ENCODE assay signal across 7 mouse cellular contexts in genomic region chr7:141046931-141047580, GRCm38 (mm10). TPM values are rescaled to one million over a fixed set of nuclear protein-coding genes. Genes with fewer than 3 reads are reported as not detected.
DNase-seq lines count a peak whose midpoint lies in the region; ATAC-seq and TF ChIP-seq lines count a peak whose summit lies in the region.

No protein-coding gene starts in this region.

- no peaks in the 10 kb centered on the region for H3K36me3 ChIP-seq in heart, embryonic 14.5 days (ENCODE audit: control insufficient read depth, insufficient read depth, low read length)
- no peaks in the 10 kb centered on the region for H3K36me3 ChIP-seq in midbrain, embryonic 15.5 days (replicated peaks)

- TF ChIP-seq POLR2A in bone marrow, adult 2 months (IDR thresholded peaks at IDR 0.05; ENCODE audit: borderline replicate concordance, control insufficient read depth, low read depth, low read length), result no peak

- 10% methylated on average over 6 of the region's 6 CpGs for WGBS in bone marrow, adult 2 months
- WGBS in heart, embryonic 14.5 days, result 53% methylated on average over 6 of the region's 6 CpGs
- 69% methylated on average over 6 of the region's 6 CpGs for WGBS in midbrain, embryonic 15.5 days

- H3K9me3 ChIP-seq in heart, embryonic 14.5 days (ENCODE audit: control insufficient read depth, low read length), result no peaks in the 10 kb centered on the region
- H3K9me3 ChIP-seq in midbrain, embryonic 15.5 days, result no peaks in the 10 kb centered on the region

- H3K27ac ChIP-seq in bone marrow, adult 2 months (ENCODE audit: control insufficient read depth, insufficient read depth, low read depth, low read length, poor library complexity), result peak overlapping the region; percentile 80
- peak overlapping the region; percentile 71 to 85 for H3K27ac ChIP-seq in heart, embryonic 14.5 days (replicated peaks in 1 of 2; ENCODE audit: control insufficient read depth in 1 of 2, insufficient read depth in 1 of 2, low read depth in 2 of 2, low read length in 2 of 2)
- H3K27ac ChIP-seq in midbrain, embryonic 15.5 days, result peak overlapping the region; percentile 2; the same call in 1 of the 2 replicates

- no peak overlapping the region for H3K9ac ChIP-seq in heart, embryonic 14.5 days (ENCODE audit: low read length)
- H3K9ac ChIP-seq in midbrain, embryonic 15.5 days, result no peak overlapping the region

- TF ChIP-seq CTCF in bone marrow, adult 2 months (IDR thresholded peaks at IDR 0.05; ENCODE audit: control insufficient read depth, insufficient read depth, low read length), result no peak

- no peak for ATAC-seq in heart, embryonic 14.5 days (ENCODE audit: insufficient number of reproducible peaks, insufficient read depth, low FRiP score, low read depth)
- no peak; the same call in 1 of the 2 replicates for ATAC-seq in midbrain, embryonic 15.5 days (replicated peaks)

- peaks cover 9% of the 10 kb centered on the region for H3K4me1 ChIP-seq in bone marrow, adult 2 months (ENCODE audit: control insufficient read depth, insufficient read depth, low read length)
- peaks cover 6 to 10% of the 10 kb centered on the region in 2 experiments; a peak in 3 of 4 replicates for H3K4me1 ChIP-seq in heart, embryonic 14.5 days (ENCODE audit: control insufficient read depth in 2 of 2, insufficient read depth in 2 of 2, low read length in 2 of 2)
- peaks cover 13% of the 10 kb centered on the region for H3K4me1 ChIP-seq in midbrain, embryonic 15.5 days

- no peaks in the 10 kb centered on the region for H3K27me3 ChIP-seq in heart, embryonic 14.5 days (ENCODE audit: control insufficient read depth, insufficient read depth, low read length)
- H3K27me3 ChIP-seq in midbrain, embryonic 15.5 days (replicated peaks), result no peaks in the 10 kb centered on the region

- H3K4me3 ChIP-seq in bone marrow, adult 2 months (replicated peaks; ENCODE audit: control insufficient read depth, low read depth, low read length), result no peak overlapping the region
- H3K4me3 ChIP-seq in heart, embryonic 14.5 days (ENCODE audit: control insufficient read depth in 1 of 2, insufficient read depth in 1 of 2, low read depth in 1 of 2, low read length in 2 of 2), result no peak overlapping the region
- no peak overlapping the region for H3K4me3 ChIP-seq in midbrain, embryonic 15.5 days

- peak; percentile 58 for DNase-seq in ES-CJ7 (ENCODE audit: low read depth, low spot score)
- DNase-seq in kidney, postnatal 36 days, result peak; percentile 39 to 46
- no peak for DNase-seq in layer of hippocampus, adult 9-10 months (ENCODE audit: low spot score)
- DNase-seq in cerebellum, postnatal 14 days, result no peak

- peak overlapping the region; percentile 85; the same call in 1 of the 2 replicates for H3K4me2 ChIP-seq in heart, embryonic 14.5 days (ENCODE audit: low read length)
- H3K4me2 ChIP-seq in midbrain, embryonic 15.5 days, result peak overlapping the region; percentile 65

RNA-seq across cellular contexts. Expression of gene B4galnt4, which starts 13.8 kb away (rescaled TPM):
- 0.36 and 2.1 TPM in 2 replicates for polyA plus RNA-seq in bone marrow, adult 2 months (2011; ENCODE audit: insufficient read depth, insufficient read length, low replicate concordance, missing spikeins)
- polyA plus RNA-seq in heart, embryonic 14.5 days (2014; fragmentation: Nextera tagmentation; extraction: Ambion mirVana), result 0.27 and 0.66 TPM in 2 replicates
- polyA plus RNA-seq in midbrain, embryonic 15.5 days (2015; fragmentation: Nextera tagmentation; extraction: Ambion mirVana), result 59.2 and 64.1 TPM in 2 replicates

RNA-seq across cellular contexts. Expression of gene Gm17387, which starts 18.1 kb away (rescaled TPM):
- polyA plus RNA-seq in bone marrow, adult 2 months (2011; ENCODE audit: insufficient read depth, insufficient read length, low replicate concordance, missing spikeins), result not detected in 2 replicates
- not detected in 2 replicates for polyA plus RNA-seq in heart, embryonic 14.5 days (2014; fragmentation: Nextera tagmentation; extraction: Ambion mirVana)
- not detected in 2 replicates for polyA plus RNA-seq in midbrain, embryonic 15.5 days (2015; fragmentation: Nextera tagmentation; extraction: Ambion mirVana)

RNA-seq across cellular contexts. Expression of gene Ifitm6, which starts 29.3 kb away (rescaled TPM):
- 195 and 524 TPM in 2 replicates for polyA plus RNA-seq in bone marrow, adult 2 months (2011; ENCODE audit: insufficient read depth, insufficient read length, low replicate concordance, missing spikeins)
- polyA plus RNA-seq in heart, embryonic 14.5 days (2014; fragmentation: Nextera tagmentation; extraction: Ambion mirVana), result 0.43 and 0.97 TPM in 2 replicates
- 0.99 and 1.4 TPM in 2 replicates for polyA plus RNA-seq in midbrain, embryonic 15.5 days (2015; fragmentation: Nextera tagmentation; extraction: Ambion mirVana)

RNA-seq across cellular contexts. Expression of gene Pkp3, which starts 31.0 kb away (rescaled TPM):
- polyA plus RNA-seq in bone marrow, adult 2 months (2011; ENCODE audit: insufficient read depth, insufficient read length, low replicate concordance, missing spikeins), result 5.4 and 15.9 TPM in 2 replicates
- polyA plus RNA-seq in heart, embryonic 14.5 days (2014; fragmentation: Nextera tagmentation; extraction: Ambion mirVana), result 0.23 TPM in 1 of 2 replicates, not detected in the other
- 0.84 TPM in 1 of 2 replicates, not detected in the other for polyA plus RNA-seq in midbrain, embryonic 15.5 days (2015; fragmentation: Nextera tagmentation; extraction: Ambion mirVana)

RNA-seq across cellular contexts. Expression of gene Ifitm3, which starts 36.5 kb away (rescaled TPM):
- polyA plus RNA-seq in bone marrow, adult 2 months (2011; ENCODE audit: insufficient read depth, insufficient read length, low replicate concordance, missing spikeins), result 166 and 209 TPM in 2 replicates
- polyA plus RNA-seq in heart, embryonic 14.5 days (2014; fragmentation: Nextera tagmentation; extraction: Ambion mirVana), result 89.6 and 105 TPM in 2 replicates
- 40.9 and 59.9 TPM in 2 replicates for polyA plus RNA-seq in midbrain, embryonic 15.5 days (2015; fragmentation: Nextera tagmentation; extraction: Ambion mirVana)

Comparison
In these comparisons a context has a peak if more than half of its experiments do, and no peak if none do; other contexts are left out.
1. DNase-seq: peak in ES-CJ7 (single experiment) and kidney, postnatal 36 days (2 of 2); none in layer of hippocampus, adult 9-10 months (single experiment) and cerebellum, postnatal 14 days (0 of 2).
2. H3K27ac ChIP-seq: peak in every context shown above with its lines; median percentile 80 in bone marrow, adult 2 months; 78 in heart, embryonic 14.5 days; 2 in midbrain, embryonic 15.5 days.
3. RNA of gene B4galnt4, which starts 13.8 kb away (polyA plus RNA-seq): 59.2 to 64.1 TPM in midbrain, embryonic 15.5 days; 0.36 to 2.1 TPM in bone marrow, adult 2 months and 0.27 to 0.66 TPM in heart, embryonic 14.5 days; every median in the first group is over 10 times any median in the second.
4. RNA of gene Ifitm6, which starts 29.3 kb away (polyA plus RNA-seq): 195 to 524 TPM in bone marrow, adult 2 months; 0.99 to 1.4 TPM in midbrain, embryonic 15.5 days and 0.43 to 0.97 TPM in heart, embryonic 14.5 days; every median in the first group is over 10 times any median in the second.